Mouse (Mus musculus): Measurements from ENCODE around the gene Pam.

DNA sequence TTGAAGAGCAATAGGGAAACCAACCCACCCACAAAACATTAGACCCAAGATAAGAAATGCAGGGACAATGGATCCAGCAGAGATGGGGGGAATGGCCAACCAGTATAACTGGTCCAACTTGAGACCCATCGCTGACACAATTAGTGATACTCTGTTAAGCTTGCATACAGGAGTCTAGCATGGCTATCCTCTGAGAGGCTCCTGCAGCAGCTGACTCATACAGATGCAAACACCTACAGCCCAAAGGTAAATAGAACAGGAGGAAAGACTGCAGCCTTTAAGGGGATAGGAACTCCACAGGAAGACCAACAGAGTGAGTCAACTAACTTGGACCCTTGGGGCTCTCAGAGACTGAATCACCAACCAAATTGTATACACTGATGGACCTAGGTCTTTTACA is 98.4 kb downstream of the Pam start:
- no peak for TF ChIP-seq CTCF (IDR thresholded peaks at IDR 0.05; ENCODE audit: low read depth)
- TF ChIP-seq EP300 (optimal IDR thresholded peaks at IDR 0.05): no peak

Measured in stomach, postnatal 0 days (tissue).